Mouse (Mus musculus) hindbrain, embryonic 11.5 days (tissue): ENCODE data around the gene Esrrb. TPM values are rescaled to one million over a fixed set of nuclear protein-coding genes. Genes with fewer than 3 reads are reported as not detected.

Source experiments
- ATAC-seq: fragments of 200-750 bp; cut with Nextera tagmentation; 2 replicates; pipeline ENCODE4 v1.8.0; 2017; ENCODE audit warnings: mild to moderate bottlenecking, moderate TSS enrichment, moderate library complexity; ENCODE audit not compliant: low FRiP score
- DNase-seq: peaks from one replicate; pipeline ENCODE4 v3.0.0-alpha.2; 2015; ENCODE audit warnings: low spot score
- H3K27ac ChIP-seq: fragments of 300-500 bp; sonication (generic); 2 replicates; pipeline ENCODE4 v1.5.1; 2014; ENCODE audit warnings: mild to moderate bottlenecking, low read depth, low read length
- H3K27me3 ChIP-seq: fragments of 300-500 bp; sonication (generic); 2 replicates; pipeline ENCODE4 v1.6.1; 2014; ENCODE audit warnings: mild to moderate bottlenecking, low read length, moderate library complexity, mixed read lengths; ENCODE audit not compliant: control insufficient read depth, insufficient read depth
- H3K36me3 ChIP-seq: fragments of 300-500 bp; sonication (generic); 2 replicates; pipeline ENCODE4 v1.6.1; 2014; ENCODE audit warnings: mild to moderate bottlenecking, low read length, moderate library complexity, mixed read lengths; ENCODE audit not compliant: control insufficient read depth, insufficient read depth
- H3K4me1 ChIP-seq: fragments of 300-500 bp; sonication (generic); replicated peaks from 2 replicates; pipeline ENCODE4 v1.6.1; 2014; ENCODE audit warnings: low read length, mixed read lengths; ENCODE audit not compliant: control insufficient read depth, insufficient read depth
- H3K4me2 ChIP-seq: fragments of 300-500 bp; sonication (generic); replicated peaks from 2 replicates; pipeline ENCODE4 v1.6.1; 2014; ENCODE audit warnings: mild to moderate bottlenecking, low read depth, low read length
- H3K4me3 ChIP-seq: fragments of 300-500 bp; sonication (generic); 2 replicates; pipeline ENCODE4 v1.5.1; 2014; ENCODE audit warnings: low read depth, low read length
- H3K9ac ChIP-seq: fragments of 300-500 bp; sonication (generic); 2 replicates; pipeline ENCODE4 v1.6.1; 2014; ENCODE audit warnings: low read depth, low read length
- H3K9me3 ChIP-seq: fragments of 300-500 bp; sonication (generic); 2 replicates; pipeline ENCODE4 v1.6.1; 2016; ENCODE audit warnings: low read length; ENCODE audit not compliant: control insufficient read depth
- WGBS: fragments of 180-500 bp; shearing (Covaris S2); extraction: QIAGEN DNeasy Blood & Tissue Kit; methylation state at CpG from one replicate; pipeline ENCODE4 v1.1.7; 2014; 5-methylcytosine and 5-hydroxymethylcytosine counted together
- polyA plus RNA-seq: library from polyadenylated mRNA; unstranded; fragments of >200 nt; fragmentation: Nextera tagmentation; extraction: Ambion mirVana; gene quantifications from 2 replicates; pipeline ENCODE4 v1.2.1, GENCODE M21; 2014

Esrrb gene
- polyA plus RNA-seq, 1 experiment from 2014 or later, result 0.91 TPM

- 74% methylated on average over 6 of the region's 6 CpGs for WGBS
- peaks cover 6% of the 10 kb centered on the region; the same call in 1 of the 2 replicates for H3K4me1 ChIP-seq
- no peak overlapping the region for H3K4me3 ChIP-seq
- no peaks in the 10 kb centered on the region for H3K9me3 ChIP-seq
- no peak overlapping the region for H3K27ac ChIP-seq
- no peak for ATAC-seq
- H3K4me2 ChIP-seq, result no peak overlapping the region
- H3K9ac ChIP-seq, result no peak overlapping the region
- no peaks in the 10 kb centered on the region for H3K36me3 ChIP-seq
- no peaks in the 10 kb centered on the region for H3K27me3 ChIP-seq
- DNase-seq, result no peak
Observed at GRCm38 (mm10) chr12:86359406-86359805, 1.5 kb upstream of the Esrrb start.

DNA sequence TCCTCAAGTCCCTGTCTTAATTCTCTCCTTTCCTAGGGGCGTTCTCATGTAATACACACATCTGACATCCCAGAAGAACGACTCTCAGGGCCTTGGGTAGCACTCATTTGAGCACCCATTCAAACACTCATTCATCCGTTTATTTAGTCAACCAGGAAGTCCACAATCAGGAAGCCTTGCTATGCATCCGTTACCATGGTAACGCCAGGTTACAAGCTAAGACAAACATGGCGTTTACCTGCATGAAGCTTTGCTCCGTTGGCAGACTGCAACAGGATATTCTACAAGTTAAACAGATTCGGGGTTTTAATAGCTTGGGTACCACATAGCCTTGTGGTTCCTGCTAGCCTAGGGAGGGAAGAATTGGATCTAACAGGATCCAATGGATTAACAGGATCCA, 1.0 kb upstream of the Esrrb start:
- Histone ChIP-seq H3K27ac (no peak overlapping the region), H3K4me3 (no peak overlapping the region), H3K4me2 (no peak overlapping the region), H3K9me3 (no peaks in the 10 kb centered on the region), H3K27me3 (no peaks in the 10 kb centered on the region), H3K36me3 (no peaks in the 10 kb centered on the region), H3K4me1 (peaks cover 6% of the 10 kb centered on the region; the same call in 1 of the 2 replicates), H3K9ac (no peak overlapping the region)
- WGBS, result 83% methylated on average over 8 of the region's 8 CpGs
- ATAC-seq, result no peak
- no peak for DNase-seq

GRCm38 (mm10) chr12:86364285-86364684, 3.4 kb downstream of the Esrrb start:
- H3K9ac ChIP-seq, result no peak overlapping the region
- no peaks in the 10 kb centered on the region for H3K9me3 ChIP-seq
- ATAC-seq (no peak), DNase-seq (no peak)
- H3K36me3 ChIP-seq, result no peaks in the 10 kb centered on the region
- 0 out of 2 replicates have a peak, but pooled peaks cover 2% of the 10 kb centered on the region for H3K27me3 ChIP-seq
- 16% methylated on average over 5 of the region's 5 CpGs for WGBS
- no peak overlapping the region for H3K4me2 ChIP-seq
- H3K4me3 ChIP-seq, result no peak overlapping the region
- no peak overlapping the region for H3K27ac ChIP-seq
- peaks cover 6% of the 10 kb centered on the region; the same call in 1 of the 2 replicates for H3K4me1 ChIP-seq

GRCm38 (mm10) chr12:86364756-86365155, 3.8 kb downstream of the Esrrb start:
- Histone ChIP-seq H3K4me1 (peaks cover 6% of the 10 kb centered on the region; the same call in 1 of the 2 replicates), H3K4me2 (no peak overlapping the region), H3K9ac (no peak overlapping the region), H3K27ac (no peak overlapping the region), H3K27me3 (0 out of 2 replicates have a peak, but pooled peaks cover 2% of the 10 kb centered on the region), H3K9me3 (no peaks in the 10 kb centered on the region), H3K36me3 (no peaks in the 10 kb centered on the region), H3K4me3 (no peak overlapping the region)
- 12% methylated on average over 5 of the region's 5 CpGs for whole genome bisulfite sequencing
- no peak for DNase-seq
- ATAC-seq, result no peak

DNA sequence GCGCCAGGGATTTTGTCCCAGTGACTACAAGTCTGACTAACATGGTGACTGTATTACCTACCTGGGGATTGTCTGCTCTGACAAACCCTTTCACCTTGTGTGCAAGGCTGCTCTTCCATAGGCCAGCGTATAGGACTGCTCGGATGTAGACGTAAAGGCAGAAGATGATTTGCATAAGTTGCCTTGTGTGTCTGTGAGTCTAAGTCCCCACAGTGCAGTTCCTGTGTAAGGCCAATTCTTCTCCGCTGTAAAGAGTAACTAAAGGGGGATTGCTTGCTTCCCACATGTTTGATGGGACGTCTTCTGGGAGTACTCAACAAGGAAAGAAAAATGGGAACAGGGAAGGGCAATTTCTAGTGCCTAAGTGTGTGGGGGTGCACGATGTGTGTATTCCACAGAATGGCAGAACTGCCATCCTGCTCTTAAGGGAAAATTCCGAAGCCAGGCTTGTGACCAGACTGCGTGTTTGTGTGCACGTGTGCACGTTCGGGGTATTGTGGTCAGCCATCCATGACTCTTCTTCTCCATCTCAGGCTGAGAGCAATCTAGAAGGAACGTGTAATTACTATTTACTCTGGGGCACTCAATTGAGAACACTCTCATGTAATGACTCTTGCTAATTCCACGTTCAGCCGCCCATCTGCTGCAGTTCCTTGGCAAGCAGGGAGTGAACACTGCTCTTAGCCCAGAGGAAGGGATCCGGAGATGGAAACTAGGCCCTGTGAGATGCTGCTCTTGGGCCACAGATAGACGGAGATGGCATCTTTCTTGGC, 9.9 kb downstream of the Esrrb start:
- no peak for ATAC-seq
- H3K36me3 ChIP-seq, result no peaks in the 10 kb centered on the region
- 81% methylated on average over 17 of the region's 17 CpGs for WGBS
- 0 out of 2 replicates have a peak, but pooled peaks cover 1% of the 10 kb centered on the region for H3K27me3 ChIP-seq
- H3K9me3 ChIP-seq, result no peaks in the 10 kb centered on the region
- H3K9ac ChIP-seq, result no peak overlapping the region
- DNase-seq, result no peak
- no peak overlapping the region for H3K4me2 ChIP-seq
- no peaks in the 10 kb centered on the region; the same call in 1 of the 2 replicates for H3K4me1 ChIP-seq
- no peak overlapping the region for H3K4me3 ChIP-seq
- no peak overlapping the region for H3K27ac ChIP-seq

GRCm38 (mm10) chr12:86374286-86374685, 13.4 kb downstream of the Esrrb start:
- DNase-seq (no peak), ATAC-seq (no peak)
- H3K27me3 ChIP-seq, result no peaks in the 10 kb centered on the region
- no peak overlapping the region for H3K4me2 ChIP-seq
- no peaks in the 10 kb centered on the region for H3K36me3 ChIP-seq
- no peak overlapping the region for H3K27ac ChIP-seq
- no peak overlapping the region for H3K4me3 ChIP-seq
- 56% methylated on average over 8 of the region's 8 CpGs for WGBS
- H3K9me3 ChIP-seq, result no peaks in the 10 kb centered on the region
- no peak overlapping the region for H3K9ac ChIP-seq
- no peaks in the 10 kb centered on the region; the same call in 1 of the 2 replicates for H3K4me1 ChIP-seq

- Histone ChIP-seq H3K9me3 (no peaks in the 10 kb centered on the region), H3K4me3 (no peak overlapping the region), H3K36me3 (no peaks in the 10 kb centered on the region), H3K27ac (no peak overlapping the region), H3K27me3 (no peaks in the 10 kb centered on the region), H3K4me1 (peaks cover 7% of the 10 kb centered on the region), H3K9ac (peak overlapping the region; percentile 27; the same call in 1 of the 2 replicates), H3K4me2 (no peak overlapping the region)
- DNase-seq (peak; percentile 42), ATAC-seq (peak; percentile 64)
- 14% methylated on average over 15 of the region's 15 CpGs for WGBS
Observed at GRCm38 (mm10) chr12:86379672-86380213, 18.8 kb downstream of the Esrrb start.

DNA sequence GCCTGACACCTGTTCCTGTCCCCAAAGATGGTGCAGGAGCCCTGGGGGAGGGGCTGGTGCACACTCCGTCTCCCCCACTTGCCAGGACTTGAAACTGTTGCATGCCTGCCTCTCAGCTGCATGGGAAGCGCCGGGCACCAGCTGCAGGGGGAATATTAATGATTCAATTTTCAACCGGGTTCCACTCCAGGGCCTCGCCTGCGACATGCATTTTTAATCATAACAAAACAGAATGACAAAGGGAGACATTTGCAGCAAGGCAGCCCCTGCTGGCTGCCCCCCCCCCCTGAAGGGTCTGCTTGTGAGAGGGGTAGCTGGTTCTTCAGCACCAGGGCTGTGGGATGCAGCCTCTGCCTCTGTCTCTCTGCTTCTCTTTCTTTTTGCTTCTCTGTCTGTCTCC, 22.9 kb downstream of the Esrrb start:
- H3K4me2 ChIP-seq, result no peak overlapping the region
- peaks cover 7% of the 10 kb centered on the region for H3K4me1 ChIP-seq
- H3K9me3 ChIP-seq, result no peaks in the 10 kb centered on the region
- DNase-seq, result peak; percentile 59
- H3K27me3 ChIP-seq, result no peaks in the 10 kb centered on the region
- 10% methylated on average over 6 of the region's 6 CpGs for whole genome bisulfite sequencing
- 0 out of 2 replicates have a peak overlapping the region, but pooled peaks have one; percentile 13 for H3K27ac ChIP-seq
- no peak overlapping the region for H3K4me3 ChIP-seq
- ATAC-seq, result peak; percentile 62; the same call in 1 of the 2 replicates
- 0 out of 2 replicates have a peak overlapping the region, but pooled peaks have one; percentile 2 for H3K9ac ChIP-seq
- no peaks in the 10 kb centered on the region for H3K36me3 ChIP-seq
